Mouse (Mus musculus) olfactory bulb, adult 2 months (tissue): ENCODE data around the gene Cdon. TPM values are rescaled to one million over a fixed set of nuclear protein-coding genes. Genes with fewer than 3 reads are reported as not detected.

Source experiments
- H3K27ac ChIP-seq: fragments of 200-500 bp; 2 replicates; pipeline ENCODE4 v1.5.1; 2012; ENCODE audit warnings: low read depth, low read length; ENCODE audit not compliant: insufficient read depth
- H3K4me1 ChIP-seq: fragments of 200-500 bp; 2 replicates; pipeline ENCODE4 v1.6.1; 2012; ENCODE audit warnings: low read length; ENCODE audit not compliant: control insufficient read depth, insufficient read depth
- H3K4me3 ChIP-seq: fragments of 200-500 bp; 2 replicates; pipeline ENCODE4 v1.5.1; 2012; ENCODE audit warnings: mild to moderate bottlenecking, low read depth, low read length, moderate library complexity; ENCODE audit not compliant: insufficient read depth
- CTCF ChIP-seq: fragments of 200-500 bp; IDR thresholded peaks from 2 replicates; pipeline ENCODE4 v1.5.1; 2012; ENCODE audit warnings: low read depth, mild to moderate bottlenecking, low read length, moderate library complexity; ENCODE audit not compliant: insufficient read depth
- POLR2A ChIP-seq: fragments of 200-500 bp; IDR thresholded peaks from 2 replicates; pipeline ENCODE4 v1.6.1; 2012; ENCODE audit warnings: mild to moderate bottlenecking, low read depth, low read length, moderate library complexity; ENCODE audit not compliant: insufficient read depth
- WGBS: fragments of 180-500 bp; shearing (Covaris S2); methylation state at CpG from one replicate; pipeline ENCODE4 v1.1.7; 2018; 5-methylcytosine and 5-hydroxymethylcytosine counted together
- polyA plus RNA-seq: library from polyadenylated mRNA; stranded (reverse); fragments of >200 nt; gene quantifications from 2 replicates; pipeline ENCODE4 v1.2.4, GENCODE M21; 2012; ENCODE audit warnings: low replicate concordance; ENCODE audit not compliant: missing spikeins, insufficient read depth, insufficient read length

Gene Cdon
- polyA plus RNA-seq, 1 experiment = not detected

DNA sequence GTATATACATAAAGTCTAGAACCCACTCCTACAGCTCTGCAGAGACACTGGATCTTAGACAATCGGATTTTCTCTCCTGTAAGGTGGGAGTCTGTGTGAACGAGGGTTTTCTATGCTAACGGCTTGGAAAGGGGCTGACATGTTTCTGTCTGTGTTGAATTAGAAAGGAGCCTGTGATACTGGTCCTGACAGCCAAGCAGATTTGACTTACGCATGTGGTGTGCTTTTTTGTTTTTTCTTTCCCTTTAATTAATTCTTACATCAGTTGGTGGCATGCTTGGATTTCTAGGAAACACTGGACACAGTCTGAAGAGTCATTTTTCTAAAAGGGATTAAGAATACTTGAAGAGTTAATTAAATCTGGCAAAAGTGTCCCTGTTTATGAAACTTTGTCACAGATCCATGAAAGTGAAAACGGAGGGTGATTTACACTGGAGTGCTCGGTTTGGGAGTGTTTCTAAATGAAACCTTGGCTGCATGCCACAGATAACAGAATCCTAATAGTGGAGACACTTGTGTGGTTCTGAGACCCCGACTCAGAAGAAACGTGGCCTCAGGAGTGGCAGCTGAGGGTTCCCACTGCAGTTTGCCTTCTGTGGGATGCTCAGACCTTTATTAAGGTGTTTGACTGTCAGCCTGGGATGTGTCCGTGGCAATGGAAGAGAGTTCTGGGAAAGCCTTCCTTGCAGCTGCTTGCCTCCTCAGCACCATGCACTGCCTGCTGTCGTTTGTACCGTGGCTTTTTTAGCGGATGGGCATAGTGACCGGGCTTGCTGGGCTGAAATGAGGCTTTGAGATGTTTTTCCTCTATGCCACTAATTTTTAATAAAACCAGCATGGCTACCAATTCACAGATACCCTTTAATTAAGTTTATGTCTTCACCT, 61.3 kb downstream of the Cdon start:
- 43% methylated on average over 13 of the region's 13 CpGs for WGBS
- H3K4me3 ChIP-seq = no peak overlapping the region
- no peaks in the 10 kb centered on the region; the same call in 1 of the 2 replicates for H3K4me1 ChIP-seq
- no peak overlapping the region for H3K27ac ChIP-seq
- no peak for TF ChIP-seq POLR2A
- TF ChIP-seq CTCF = no peak

DNA sequence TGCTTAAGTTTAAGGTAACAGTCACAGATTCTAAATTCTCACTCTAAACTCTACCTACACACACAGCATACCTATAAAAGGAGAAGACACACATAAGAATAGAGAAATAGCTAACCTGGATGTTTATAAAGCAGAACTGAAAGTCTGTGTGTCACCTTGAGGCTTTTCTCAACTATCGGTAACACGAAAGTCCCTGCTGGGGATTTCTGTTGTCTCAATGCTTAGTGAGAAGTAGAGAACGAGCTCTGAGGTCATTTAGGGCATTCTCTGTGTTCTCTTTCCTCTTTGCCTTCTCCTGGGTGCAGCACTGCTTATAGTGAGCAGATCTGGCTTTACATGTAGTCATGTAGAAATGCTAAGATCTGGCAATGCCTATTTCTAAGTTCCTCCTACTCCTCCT, 63.0 kb downstream of the Cdon start:
- Histone ChIP-seq H3K4me1 (no peaks in the 10 kb centered on the region; the same call in 1 of the 2 replicates), H3K4me3 (no peak overlapping the region), H3K27ac (no peak overlapping the region)
- TF ChIP-seq CTCF = no peak
- TF ChIP-seq POLR2A = no peak
- 94% methylated on average over 3 of the region's 3 CpGs for WGBS

GRCm38 (mm10) chr9:35486616-35487015, 65.7 kb downstream of the Cdon start:
- TF ChIP-seq CTCF (no peak), POLR2A (no peak)
- Histone ChIP-seq H3K4me1 (no peaks in the 10 kb centered on the region; the same call in 1 of the 2 replicates), H3K4me3 (no peak overlapping the region), H3K27ac (no peak overlapping the region)
- 91% methylated on average over 13 of the region's 13 CpGs for WGBS

DNA sequence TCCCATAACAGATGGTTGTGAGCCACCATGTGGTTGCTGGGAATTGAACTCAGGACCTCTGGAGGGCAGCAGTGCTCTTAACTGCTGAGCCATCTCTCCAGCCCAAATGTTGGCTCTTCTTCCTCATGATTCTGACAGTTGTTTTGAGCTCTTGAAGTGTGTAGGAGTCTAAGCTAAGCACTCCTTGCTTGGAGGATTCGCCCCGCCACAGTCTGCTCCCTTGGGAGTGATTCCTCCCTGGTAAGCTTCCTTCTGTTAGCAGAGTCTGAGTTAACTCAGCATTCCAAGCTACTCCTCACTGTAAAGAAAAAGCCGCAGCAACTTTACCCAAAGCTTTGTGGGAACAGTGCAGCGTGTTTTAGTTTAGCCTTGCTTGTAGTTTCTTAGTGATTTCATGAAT, 67.6 kb downstream of the Cdon start:
- Histone ChIP-seq H3K27ac (no peak overlapping the region), H3K4me3 (no peak overlapping the region), H3K4me1 (no peaks in the 10 kb centered on the region; the same call in 1 of the 2 replicates)
- 93% methylated on average over 4 of the region's 4 CpGs for WGBS
- TF ChIP-seq POLR2A (no peak), CTCF (no peak)

GRCm38 (mm10) chr9:35491109-35491866, 70.4 kb downstream of the Cdon start:
- 75% methylated on average over 11 of the region's 11 CpGs for WGBS
- H3K27ac ChIP-seq = no peak overlapping the region
- TF ChIP-seq CTCF = no peak
- no peak for TF ChIP-seq POLR2A
- no peaks in the 10 kb centered on the region for H3K4me1 ChIP-seq
- H3K4me3 ChIP-seq = no peak overlapping the region

DNA sequence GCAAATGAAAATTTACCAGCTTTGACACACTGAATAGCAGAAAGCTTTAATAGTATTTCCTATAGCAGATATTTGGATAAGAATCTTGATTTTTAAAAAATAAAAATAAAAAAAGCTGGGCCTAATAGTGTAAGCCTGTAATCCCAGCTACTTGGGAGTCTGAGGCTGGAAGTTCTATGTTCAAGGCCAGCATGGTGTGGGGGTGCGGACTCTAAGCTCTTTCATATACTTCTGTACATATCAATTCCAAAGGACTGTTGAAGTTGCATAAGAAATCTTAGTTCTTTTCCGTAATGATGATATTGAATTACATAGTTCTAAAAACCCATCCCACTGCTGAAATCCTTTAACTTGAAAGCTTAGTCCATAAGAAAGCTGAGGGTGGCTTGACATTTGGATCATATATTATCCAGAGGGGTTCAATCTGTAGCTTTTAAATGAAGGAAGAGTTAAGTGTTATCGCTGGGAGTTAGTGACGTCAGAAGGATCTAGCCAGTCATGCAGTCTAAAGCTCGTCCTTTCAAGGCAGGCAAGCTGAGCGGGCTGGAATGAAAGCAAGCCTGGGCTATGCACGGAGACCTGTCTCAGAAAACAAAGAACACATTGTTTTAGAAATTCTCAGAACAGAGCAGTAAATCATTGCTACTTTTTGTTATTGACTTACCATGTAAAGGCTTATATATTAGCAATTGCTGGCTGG, 72.3 kb downstream of the Cdon start:
- TF ChIP-seq CTCF (no peak), POLR2A (no peak)
- 74% methylated on average over 7 of the region's 7 CpGs for WGBS
- no peak overlapping the region for H3K4me3 ChIP-seq
- H3K27ac ChIP-seq = no peak overlapping the region
- no peaks in the 10 kb centered on the region for H3K4me1 ChIP-seq

DNA sequence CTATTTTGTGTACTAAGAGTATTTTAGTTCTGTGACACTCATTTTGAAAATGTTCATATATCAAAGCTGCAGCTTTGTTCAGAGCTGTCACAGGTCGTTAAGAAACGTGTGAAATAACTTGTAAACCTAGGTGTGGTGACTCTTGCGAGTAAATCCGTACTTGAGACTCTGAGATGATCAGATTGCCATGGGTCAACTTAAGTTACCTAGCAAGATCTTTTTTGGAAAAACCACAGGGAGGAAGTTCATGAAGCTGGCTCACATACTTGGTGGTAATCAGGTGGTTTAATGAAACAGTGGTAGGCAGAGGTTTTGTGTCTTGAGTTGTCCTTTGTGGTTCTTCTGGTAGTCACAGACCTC, 72.8 kb downstream of the Cdon start:
- H3K4me1 ChIP-seq = no peaks in the 10 kb centered on the region
- no peak overlapping the region for H3K27ac ChIP-seq
- 56% methylated on average over 4 of the region's 4 CpGs for WGBS
- no peak overlapping the region for H3K4me3 ChIP-seq
- TF ChIP-seq CTCF = no peak
- TF ChIP-seq POLR2A = no peak

GRCm38 (mm10) chr9:35494937-35495336, 74.0 kb downstream of the Cdon start:
- 71% methylated on average over 4 of the region's 4 CpGs for WGBS
- Histone ChIP-seq H3K4me1 (no peaks in the 10 kb centered on the region), H3K27ac (no peak overlapping the region), H3K4me3 (no peak overlapping the region)
- no peak for TF ChIP-seq CTCF
- TF ChIP-seq POLR2A = no peak

GRCm38 (mm10) chr9:35495471-35495870, 74.5 kb downstream of the Cdon start:
- 43% methylated on average over 3 of the region's 3 CpGs for WGBS
- H3K27ac ChIP-seq = no peak overlapping the region
- H3K4me1 ChIP-seq = no peaks in the 10 kb centered on the region
- TF ChIP-seq POLR2A (no peak), CTCF (no peak)
- no peak overlapping the region for H3K4me3 ChIP-seq
